Mouse (Mus musculus): Measurements from ENCODE around the gene Olfr1018.

DNA sequence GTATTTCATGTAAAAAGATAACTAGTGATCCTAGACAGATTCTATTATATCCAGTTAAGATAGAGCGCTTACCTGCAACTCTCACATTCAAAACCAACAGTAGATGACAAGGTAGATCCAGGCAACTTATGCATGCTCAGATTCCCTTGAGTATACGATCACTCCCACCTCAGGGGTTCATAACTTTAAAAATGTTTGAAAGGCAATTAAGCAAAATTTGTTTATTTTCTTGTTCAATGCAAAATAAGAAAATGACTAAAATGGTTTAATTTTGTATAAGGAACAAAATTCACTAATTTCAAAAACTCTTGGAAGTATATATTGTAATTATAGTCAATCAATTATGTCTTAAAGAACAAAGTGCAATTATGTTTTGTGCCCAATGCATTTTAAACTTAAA lies 15.8 kb upstream of the Olfr1018 start, which contains the start of gene Olfr1016:
- TF ChIP-seq CTCF (IDR thresholded peaks at IDR 0.05; ENCODE audit: low read depth) (no peak), EP300 (IDR thresholded peaks at IDR 0.05; ENCODE audit: low read depth) (no peak)

Measured in heart, postnatal 0 days (tissue).